Mouse (Mus musculus) T-helper 17 cell (primary cell): ENCODE results near the gene Cacnb1.

ENCODE experiments used
- in situ Hi-C, 2 experiments: fragments of 300-600 bp; cut with MboI, MseI; formaldehyde crosslinking; loops; 1 replicate in 1 of 2; 2 replicates in 1 of 2; pipeline ENCODE4 v1.15.1; 2025; ENCODE audit warnings: high pct_unique_total_duplicates in 2 of 2

The Cacnb1 gene

DNA sequence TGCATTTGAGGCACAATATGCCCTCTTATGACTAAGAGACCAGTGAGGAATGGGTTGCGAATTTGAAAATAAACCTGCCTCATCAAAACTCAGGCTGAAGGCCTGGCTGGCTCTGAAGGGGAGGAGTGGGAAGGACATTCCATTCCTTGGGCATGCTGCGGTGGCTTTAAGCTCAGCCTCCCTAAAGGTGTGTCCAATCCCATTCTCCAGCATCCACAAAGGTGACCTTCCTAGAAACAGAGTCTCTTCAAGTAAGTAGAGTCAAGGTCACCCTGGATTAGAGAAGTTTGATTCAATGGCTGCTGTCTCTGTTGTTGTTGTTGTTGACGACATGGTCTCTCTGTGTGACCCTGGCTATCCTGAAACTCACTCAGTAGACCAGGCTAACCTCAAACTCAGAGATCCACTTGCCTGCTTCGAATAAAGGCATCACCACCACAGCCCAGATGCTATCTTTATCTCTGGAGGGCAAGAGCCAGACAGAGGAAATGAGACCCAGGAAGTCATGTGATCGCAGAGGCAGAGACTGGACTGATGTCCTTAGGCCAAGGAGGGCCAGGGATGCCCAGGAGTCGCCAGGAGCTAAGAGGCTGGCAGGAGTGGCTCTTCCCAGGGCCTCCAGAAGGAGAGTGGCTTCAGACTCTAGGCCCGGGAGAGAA, 64.1 kb downstream of the Cacnb1 start:
- in situ Hi-C loops = loop anchor here in 1 of 2 experiments (10.0 kb wide), 1 partner anchor 306 kb away; no protein-coding TSS in a partner anchor

DNA sequence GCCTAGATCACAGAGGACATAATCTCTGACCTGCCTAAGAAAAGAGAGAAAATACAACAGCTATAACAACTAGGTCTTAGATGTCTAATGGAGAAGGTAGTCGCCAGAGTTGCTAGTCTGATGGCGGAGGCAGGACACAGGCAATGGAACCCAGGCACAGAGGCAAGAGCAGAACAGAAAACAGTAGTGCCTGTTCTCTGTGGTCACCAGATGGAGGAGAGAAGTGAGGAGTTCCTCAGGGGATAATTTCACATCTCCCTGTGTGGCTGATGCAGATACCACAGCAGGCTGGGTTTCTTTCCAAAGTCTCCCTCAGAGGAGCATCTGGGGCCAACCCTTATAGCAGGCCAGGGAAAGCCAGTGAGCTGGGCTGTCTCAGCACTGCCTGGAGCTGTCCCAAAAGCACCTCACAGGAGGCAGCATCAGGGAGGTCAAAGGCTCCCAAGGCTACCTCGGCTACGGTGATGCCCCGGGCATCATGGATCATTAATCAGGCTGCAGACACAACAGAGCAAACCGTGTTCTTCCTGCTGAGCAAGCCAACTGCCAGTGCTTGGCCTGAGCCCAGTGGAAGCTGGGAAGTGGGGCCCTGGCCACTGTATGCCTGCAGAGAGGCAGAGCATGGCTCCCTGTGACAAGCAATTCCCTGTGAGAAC, 65.8 kb downstream of the Cacnb1 start:
- in situ Hi-C loops = loop anchor here in 1 of 2 experiments (10.0 kb wide), 1 partner anchor 308 kb away; no protein-coding TSS in a partner anchor

- in situ Hi-C loops = loop anchor here in 1 of 2 experiments (10.0 kb wide), 1 partner anchor 309 kb away; no protein-coding TSS in a partner anchor
Observed at GRCm38 (mm10) chr11:97955915-97956314, 66.9 kb downstream of the Cacnb1 start.

- in situ Hi-C loops = loop anchor here in 1 of 2 experiments (10.0 kb wide), 1 partner anchor 309 kb away; no protein-coding TSS in a partner anchor
Observed at GRCm38 (mm10) chr11:97955146-97955902, 67.5 kb downstream of the Cacnb1 start.

- in situ Hi-C loops = loop anchor here in 1 of 2 experiments (10.0 kb wide), 1 partner anchor 310 kb away; no protein-coding TSS in a partner anchor
Observed at GRCm38 (mm10) chr11:97954469-97955141, 68.2 kb downstream of the Cacnb1 start.

DNA sequence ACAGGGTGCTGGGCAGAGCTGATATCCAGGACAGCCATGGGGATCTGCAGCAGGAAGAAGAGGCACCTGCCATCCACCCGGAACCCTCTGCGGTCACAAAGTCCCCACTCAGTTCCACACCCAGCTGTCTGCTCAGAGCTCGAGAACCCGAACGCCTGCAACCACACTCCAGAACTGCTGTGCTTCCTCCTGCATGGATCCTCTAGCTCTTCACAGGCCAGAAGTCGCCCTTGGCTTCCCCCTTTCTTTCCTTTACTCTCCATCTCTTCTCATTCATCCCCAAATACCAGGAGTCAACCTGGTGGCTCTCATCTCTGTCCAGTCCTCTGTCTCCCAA, 68.9 kb downstream of the Cacnb1 start:
- in situ Hi-C loops = loop anchor here in 1 of 2 experiments (10.0 kb wide), 1 partner anchor 311 kb away; no protein-coding TSS in a partner anchor

DNA sequence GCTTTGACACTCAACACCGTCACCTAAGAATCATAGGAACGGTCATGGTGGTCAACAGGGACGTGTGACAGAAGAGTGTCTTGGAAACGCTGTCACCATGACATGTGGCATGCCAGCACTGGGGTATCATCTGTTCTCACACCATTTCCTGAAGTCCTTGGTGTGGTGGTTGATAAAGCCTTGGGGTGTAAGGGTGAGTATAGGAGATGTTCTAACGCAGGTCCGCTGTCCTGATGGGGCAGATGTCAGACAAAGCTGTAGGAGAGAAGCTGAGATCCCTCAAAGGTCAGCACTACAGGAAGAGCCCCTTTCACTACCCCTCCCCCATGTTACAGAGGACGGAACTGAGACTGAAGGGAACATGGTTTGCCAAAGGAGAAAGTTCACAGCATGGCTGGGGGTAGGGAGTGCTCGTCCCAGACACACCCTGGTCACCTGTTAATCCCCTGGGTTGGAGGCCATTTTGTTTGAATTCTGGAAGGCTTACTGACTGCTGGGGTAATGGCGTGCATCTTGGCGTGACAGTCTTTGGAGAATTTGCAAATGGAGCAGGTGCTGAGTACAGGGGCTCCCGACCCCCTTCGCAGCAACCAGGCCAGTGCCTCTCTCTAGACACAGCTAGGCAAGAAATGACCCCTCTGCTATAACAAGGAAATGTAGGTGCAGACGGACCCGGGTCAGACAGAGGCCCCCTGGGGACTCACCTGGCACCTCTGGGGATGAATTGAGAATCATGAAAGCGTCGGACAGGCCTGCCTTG, 69.5 kb downstream of the Cacnb1 start:
- in situ Hi-C loops = loop anchor here in 1 of 2 experiments (10.0 kb wide), 1 partner anchor 311 kb away; no protein-coding TSS in a partner anchor

DNA sequence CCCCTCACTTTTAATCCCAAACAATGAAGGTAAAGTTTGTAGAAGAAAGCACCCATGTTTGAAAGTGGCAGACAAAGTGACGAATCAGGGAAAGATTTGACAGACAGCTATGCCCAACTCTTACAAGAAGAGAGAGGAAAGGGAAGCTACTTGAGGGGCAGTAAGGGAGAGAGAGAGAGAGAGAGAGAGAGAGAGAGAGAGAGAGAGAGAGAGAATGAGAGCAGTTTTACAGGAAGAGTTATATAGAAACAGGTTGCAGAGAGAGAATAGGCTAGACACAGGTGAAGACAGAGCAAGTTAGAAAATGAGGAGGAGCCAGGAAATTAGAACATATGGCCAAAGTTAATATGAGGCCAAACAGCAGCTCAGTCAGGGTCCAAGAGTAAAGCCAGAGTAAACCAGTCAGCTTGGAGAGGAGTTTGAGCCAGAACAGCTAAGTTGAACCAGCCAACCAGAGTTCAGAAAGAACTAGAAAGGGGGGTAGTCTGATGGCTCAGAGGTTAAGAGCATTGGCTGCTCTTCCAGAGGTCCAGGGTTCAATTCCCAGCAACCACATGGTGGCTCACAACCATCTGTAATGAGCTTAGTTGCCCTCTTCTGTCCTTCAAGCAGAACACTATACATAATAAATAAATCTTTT, 70.3 kb downstream of the Cacnb1 start:
- in situ Hi-C loops = loop anchor here in 1 of 2 experiments (10.0 kb wide), 1 partner anchor 312 kb away; no protein-coding TSS in a partner anchor
